7 mouse cellular contexts compared by ENCODE assay signal in genomic region chr1:88275698-88276523, GRCm38 (mm10). TPM values are rescaled to one million over a fixed set of nuclear protein-coding genes. Genes with fewer than 3 reads are reported as not detected.
DNase-seq lines count a peak whose midpoint lies in the region; ATAC-seq and TF ChIP-seq lines count a peak whose summit lies in the region.

No protein-coding gene starts in this region.

- peak; percentile 20 for DNase-seq in lung, adult 2 months
- DNase-seq in lung, postnatal 10 days = no peak
- peak; percentile 57 for DNase-seq in cerebellum, adult 9-10 months
- DNase-seq in forebrain, embryonic 14.5 days (ENCODE audit: low spot score) = no peak
- DNase-seq in right cerebral cortex, postnatal 4 days = no peak

- no peaks in the 10 kb centered on the region for H3K27me3 ChIP-seq in forebrain, embryonic 14.5 days (replicated peaks; ENCODE audit: control insufficient read depth, insufficient read depth, low read length)
- H3K27me3 ChIP-seq in limb, embryonic 12.5 days = no peaks in the 10 kb centered on the region
- H3K27me3 ChIP-seq in neural tube, embryonic 13.5 days = no peaks in the 10 kb centered on the region

- H3K4me2 ChIP-seq in forebrain, embryonic 14.5 days (ENCODE audit: low read length) = peak overlapping the region; percentile 59
- peak overlapping the region; percentile 60 for H3K4me2 ChIP-seq in limb, embryonic 12.5 days
- peak overlapping the region; percentile 56 for H3K4me2 ChIP-seq in neural tube, embryonic 13.5 days

- no peaks in the 10 kb centered on the region for H3K9me3 ChIP-seq in forebrain, embryonic 14.5 days (replicated peaks; ENCODE audit: control insufficient read depth, low read length)
- H3K9me3 ChIP-seq in limb, embryonic 12.5 days = no peaks in the 10 kb centered on the region
- H3K9me3 ChIP-seq in neural tube, embryonic 13.5 days = no peaks in the 10 kb centered on the region

- no peak for ATAC-seq in forebrain, embryonic 14.5 days
- ATAC-seq in limb, embryonic 12.5 days (ENCODE audit: insufficient number of reproducible peaks, insufficient read depth, low FRiP score, low TSS enrichment, low read depth) = no peak
- no peak for ATAC-seq in neural tube, embryonic 13.5 days (ENCODE audit: low read depth)

- TF ChIP-seq CTCF in lung, adult 2 months (IDR thresholded peaks at IDR 0.05; ENCODE audit: insufficient read depth, low read length) = no peak

- TF ChIP-seq POLR2A in lung, adult 2 months (IDR thresholded peaks at IDR 0.05; ENCODE audit: borderline replicate concordance, extremely low read depth, low read depth, low read length) = no peak

- peaks cover 7% of the 10 kb centered on the region; the same call in 1 of the 2 replicates for H3K4me1 ChIP-seq in lung, adult 2 months (ENCODE audit: control insufficient read depth, insufficient read depth, low read length)
- peaks cover 14% of the 10 kb centered on the region for H3K4me1 ChIP-seq in forebrain, embryonic 14.5 days (ENCODE audit: control insufficient read depth, insufficient read depth, low read length)
- H3K4me1 ChIP-seq in limb, embryonic 12.5 days (replicated peaks) = peaks cover 16% of the 10 kb centered on the region
- peaks cover 33% of the 10 kb centered on the region for H3K4me1 ChIP-seq in neural tube, embryonic 13.5 days (replicated peaks)

- peaks cover 45% of the 10 kb centered on the region for H3K36me3 ChIP-seq in forebrain, embryonic 14.5 days (ENCODE audit: control insufficient read depth, insufficient read depth, low read length)
- H3K36me3 ChIP-seq in limb, embryonic 12.5 days = peaks cover 48% of the 10 kb centered on the region
- H3K36me3 ChIP-seq in neural tube, embryonic 13.5 days = peaks cover 43% of the 10 kb centered on the region

- no peak overlapping the region for H3K27ac ChIP-seq in forebrain, embryonic 14.5 days (ENCODE audit: low read depth, low read length)
- H3K27ac ChIP-seq in limb, embryonic 12.5 days = 0 out of 2 replicates have a peak overlapping the region, but pooled peaks have one; percentile 0
- H3K27ac ChIP-seq in neural tube, embryonic 13.5 days (replicated peaks) = no peak overlapping the region

- peak overlapping the region; percentile 73 for H3K9ac ChIP-seq in forebrain, embryonic 14.5 days (ENCODE audit: low read length)
- peak overlapping the region; percentile 74 for H3K9ac ChIP-seq in limb, embryonic 12.5 days (replicated peaks)
- H3K9ac ChIP-seq in neural tube, embryonic 13.5 days = peak overlapping the region; percentile 70

- WGBS in lung, adult 2 months = 57% methylated on average over 13 of the region's 13 CpGs
- WGBS in forebrain, embryonic 14.5 days = 66% methylated on average over 13 of the region's 13 CpGs
- WGBS in limb, embryonic 12.5 days = 68% methylated on average over 13 of the region's 13 CpGs
- 69% methylated on average over 13 of the region's 13 CpGs for WGBS in neural tube, embryonic 13.5 days

- H3K4me3 ChIP-seq in lung, adult 2 months (replicated peaks; ENCODE audit: extremely low read depth, low read depth, low read length) = no peak overlapping the region
- H3K4me3 ChIP-seq in forebrain, embryonic 14.5 days (ENCODE audit: low read depth, low read length) = peak overlapping the region; percentile 51
- H3K4me3 ChIP-seq in limb, embryonic 12.5 days (replicated peaks) = peak overlapping the region; percentile 50
- peak overlapping the region; percentile 43 for H3K4me3 ChIP-seq in neural tube, embryonic 13.5 days

RNA-seq across cellular contexts. Expression of gene Hjurp, which starts 1.5 kb away (rescaled TPM):
- polyA plus RNA-seq in lung, adult 2 months (2012; rRNA removed) = 29.4 and 32.1 TPM in 2 replicates
- polyA plus RNA-seq in forebrain, embryonic 14.5 days (2014; fragmentation: Nextera tagmentation; extraction: Ambion mirVana) = 64.5 and 76.3 TPM in 2 replicates
- 236 and 243 TPM in 2 replicates for polyA plus RNA-seq in limb, embryonic 12.5 days (2016; fragmentation: Nextera tagmentation; extraction: Ambion mirVana)
- polyA plus RNA-seq in neural tube, embryonic 13.5 days (2015; fragmentation: Nextera tagmentation; extraction: Ambion mirVana) = 69.9 and 74.0 TPM in 2 replicates

RNA-seq across cellular contexts. Expression of gene Trpm8, which starts 1.6 kb away (rescaled TPM):
- polyA plus RNA-seq in lung, adult 2 months (2012; rRNA removed) = not detected in 2 replicates
- polyA plus RNA-seq in forebrain, embryonic 14.5 days (2014; fragmentation: Nextera tagmentation; extraction: Ambion mirVana) = not detected in 2 replicates
- polyA plus RNA-seq in limb, embryonic 12.5 days (2016; fragmentation: Nextera tagmentation; extraction: Ambion mirVana) = not detected in 2 replicates
- polyA plus RNA-seq in neural tube, embryonic 13.5 days (2015; fragmentation: Nextera tagmentation; extraction: Ambion mirVana) = 0.07 TPM in 1 of 2 replicates, not detected in the other

RNA-seq across cellular contexts. Expression of gene Mroh2a, which starts 49.1 kb away (rescaled TPM):
- 0.17 and 0.20 TPM in 2 replicates for polyA plus RNA-seq in lung, adult 2 months (2012; rRNA removed)
- 1.3 and 1.7 TPM in 2 replicates for polyA plus RNA-seq in forebrain, embryonic 14.5 days (2014; fragmentation: Nextera tagmentation; extraction: Ambion mirVana)
- polyA plus RNA-seq in limb, embryonic 12.5 days (2016; fragmentation: Nextera tagmentation; extraction: Ambion mirVana) = 1.5 and 2.0 TPM in 2 replicates
- polyA plus RNA-seq in neural tube, embryonic 13.5 days (2015; fragmentation: Nextera tagmentation; extraction: Ambion mirVana) = 0.58 and 0.68 TPM in 2 replicates

Comparison
In these comparisons a context has a peak if more than half of its experiments do, and no peak if none do; other contexts are left out.
1. DNase-seq: peak in lung, adult 2 months (single experiment) and cerebellum, adult 9-10 months (single experiment); none in lung, postnatal 10 days (single experiment), forebrain, embryonic 14.5 days (single experiment) and right cerebral cortex, postnatal 4 days (single experiment).
2. Peak in every context shown above with its lines, with median percentiles within 50 percentile points of each other: H3K4me2 ChIP-seq and H3K9ac ChIP-seq.